Mouse (Mus musculus) neural tube, embryonic 12.5 days (tissue): ENCODE measurements around the gene Mapk8ip1. TPM values are rescaled to one million over a fixed set of nuclear protein-coding genes. Genes with fewer than 3 reads are reported as not detected.

ENCODE experiments used
- ATAC-seq: fragments of 200-750 bp; cut with Nextera tagmentation; 2 replicates; pipeline ENCODE4 v1.8.0; 2017; ENCODE audit warnings: low read depth, mild to moderate bottlenecking, moderate TSS enrichment, moderate library complexity; ENCODE audit not compliant: low FRiP score
- H3K27ac ChIP-seq: fragments of 300-500 bp; sonication (generic); 2 replicates; pipeline ENCODE4 v1.5.1; 2016
- H3K27me3 ChIP-seq: fragments of 300-500 bp; sonication (generic); replicated peaks from 2 replicates; pipeline ENCODE4 v1.6.1; 2016; ENCODE audit warnings: mild to moderate bottlenecking
- H3K36me3 ChIP-seq: fragments of 300-500 bp; sonication (generic); 2 replicates; pipeline ENCODE4 v1.6.1; 2016; ENCODE audit warnings: mild to moderate bottlenecking
- H3K4me1 ChIP-seq: fragments of 300-500 bp; sonication (generic); 2 replicates; pipeline ENCODE4 v1.6.1; 2016
- H3K4me2 ChIP-seq: fragments of 300-500 bp; sonication (generic); replicated peaks from 2 replicates; pipeline ENCODE4 v1.6.1; 2016; ENCODE audit warnings: mild to moderate bottlenecking
- H3K4me3 ChIP-seq: fragments of 300-500 bp; sonication (generic); 2 replicates; pipeline ENCODE4 v1.5.1; 2016
- H3K9ac ChIP-seq: fragments of 300-500 bp; sonication (generic); 2 replicates; pipeline ENCODE4 v1.6.1; 2016; ENCODE audit warnings: mild to moderate bottlenecking
- H3K9me3 ChIP-seq: fragments of 300-500 bp; sonication (generic); 2 replicates; pipeline ENCODE4 v1.6.1; 2016; ENCODE audit warnings: mild to moderate bottlenecking
- WGBS: fragments of 180-500 bp; shearing (Covaris S2); methylation state at CpG from one replicate; pipeline ENCODE4 v1.1.7; 2016; 5-methylcytosine and 5-hydroxymethylcytosine counted together
- polyA plus RNA-seq: library from polyadenylated mRNA; unstranded; fragments of >200 nt; fragmentation: Nextera tagmentation; extraction: Ambion mirVana; gene quantifications from 2 replicates; pipeline ENCODE4 v1.2.1, GENCODE M21; 2016

Mapk8ip1 gene
- polyA plus RNA-seq, 1 experiment from 2014 or later: 154 TPM

GRCm38 (mm10) chr2:92362571-92363228, 38.4 kb downstream of the Mapk8ip1 start:
- Histone ChIP-seq H3K27ac (no peak overlapping the region), H3K36me3 (peaks cover 49% of the 10 kb centered on the region), H3K9ac (no peak overlapping the region), H3K27me3 (no peaks in the 10 kb centered on the region), H3K4me2 (no peak overlapping the region), H3K4me3 (no peak overlapping the region), H3K9me3 (no peaks in the 10 kb centered on the region), H3K4me1 (peaks cover 3% of the 10 kb centered on the region; the same call in 1 of the 2 replicates)
- ATAC-seq: no peak
- 94% methylated on average over 6 of the region's 6 CpGs for WGBS

GRCm38 (mm10) chr2:92361795-92362194, 39.3 kb downstream of the Mapk8ip1 start:
- Histone ChIP-seq H3K9ac (no peak overlapping the region), H3K4me1 (peaks cover 3% of the 10 kb centered on the region; the same call in 1 of the 2 replicates), H3K36me3 (peaks cover 56% of the 10 kb centered on the region), H3K27me3 (no peaks in the 10 kb centered on the region), H3K4me3 (no peak overlapping the region), H3K27ac (no peak overlapping the region), H3K9me3 (no peaks in the 10 kb centered on the region), H3K4me2 (no peak overlapping the region)
- no peak for ATAC-seq
- WGBS: 90% methylated on average over 8 of the region's 8 CpGs

GRCm38 (mm10) chr2:92360893-92361292, 40.2 kb downstream of the Mapk8ip1 start:
- no peak overlapping the region for H3K4me3 ChIP-seq
- WGBS: 19% methylated on average over 12 of the region's 12 CpGs

GRCm38 (mm10) chr2:92360186-92360823, 40.8 kb downstream of the Mapk8ip1 start:
- Histone ChIP-seq H3K27me3 (no peaks in the 10 kb centered on the region), H3K4me2 (no peak overlapping the region), H3K9me3 (no peaks in the 10 kb centered on the region), H3K27ac (0 out of 2 replicates have a peak overlapping the region, but pooled peaks have one; percentile 5), H3K36me3 (peaks cover 57% of the 10 kb centered on the region), H3K9ac (no peak overlapping the region), H3K4me1 (peaks cover 3% of the 10 kb centered on the region; the same call in 1 of the 2 replicates), H3K4me3 (no peak overlapping the region)
- peak; percentile 63 for ATAC-seq
- WGBS: 64% methylated on average over 25 of the region's 25 CpGs

More at GRCm38 (mm10) chr2:92360893-92361292, 40.2 kb downstream of the Mapk8ip1 start:
- Histone ChIP-seq H3K9ac (no peak overlapping the region), H3K4me2 (no peak overlapping the region), H3K27ac (no peak overlapping the region), H3K27me3 (no peaks in the 10 kb centered on the region), H3K36me3 (peaks cover 57% of the 10 kb centered on the region), H3K4me1 (peaks cover 3% of the 10 kb centered on the region; the same call in 1 of the 2 replicates), H3K9me3 (no peaks in the 10 kb centered on the region)
- ATAC-seq: peak; percentile 30

- H3K36me3 ChIP-seq: peaks cover 57% of the 10 kb centered on the region
- H3K27ac ChIP-seq: no peak overlapping the region
- H3K4me3 ChIP-seq: no peak overlapping the region
- no peaks in the 10 kb centered on the region for H3K27me3 ChIP-seq
- H3K9me3 ChIP-seq: no peaks in the 10 kb centered on the region
- no peak overlapping the region for H3K4me2 ChIP-seq
- no peak for ATAC-seq
- WGBS: 95% methylated on average over 2 of the region's 2 CpGs
- peaks cover 3% of the 10 kb centered on the region; the same call in 1 of the 2 replicates for H3K4me1 ChIP-seq
- H3K9ac ChIP-seq: no peak overlapping the region
Measured at GRCm38 (mm10) chr2:92359301-92359700, 41.8 kb downstream of the Mapk8ip1 start.

- no peak for ATAC-seq
- Histone ChIP-seq H3K9ac (no peak overlapping the region), H3K4me2 (no peak overlapping the region), H3K9me3 (no peaks in the 10 kb centered on the region), H3K36me3 (peaks cover 57% of the 10 kb centered on the region), H3K4me1 (no peaks in the 10 kb centered on the region), H3K27ac (no peak overlapping the region), H3K27me3 (no peaks in the 10 kb centered on the region), H3K4me3 (no peak overlapping the region)
- WGBS: 71% methylated on average over 6 of the region's 6 CpGs
Measured at GRCm38 (mm10) chr2:92354224-92354623, 46.8 kb downstream of the Mapk8ip1 start.

GRCm38 (mm10) chr2:92353402-92353801, 47.7 kb downstream of the Mapk8ip1 start:
- H3K4me2 ChIP-seq: no peak overlapping the region
- no peak overlapping the region for H3K9ac ChIP-seq
- no peaks in the 10 kb centered on the region for H3K27me3 ChIP-seq
- H3K4me3 ChIP-seq: no peak overlapping the region
- H3K27ac ChIP-seq: no peak overlapping the region
- H3K9me3 ChIP-seq: no peaks in the 10 kb centered on the region
- WGBS: 48% methylated on average over 5 of the region's 5 CpGs
- H3K4me1 ChIP-seq: no peaks in the 10 kb centered on the region
- no peak for ATAC-seq
- peaks cover 57% of the 10 kb centered on the region for H3K36me3 ChIP-seq

GRCm38 (mm10) chr2:92350686-92351085, 50.4 kb downstream of the Mapk8ip1 start:
- no peaks in the 10 kb centered on the region for H3K27me3 ChIP-seq
- WGBS: 72% methylated on average over 5 of the region's 5 CpGs
- H3K9me3 ChIP-seq: no peaks in the 10 kb centered on the region
- H3K4me1 ChIP-seq: no peaks in the 10 kb centered on the region
- no peak overlapping the region for H3K27ac ChIP-seq
- H3K9ac ChIP-seq: no peak overlapping the region
- no peak for ATAC-seq
- no peak overlapping the region for H3K4me3 ChIP-seq
- no peak overlapping the region for H3K4me2 ChIP-seq
- H3K36me3 ChIP-seq: peaks cover 55% of the 10 kb centered on the region

GRCm38 (mm10) chr2:92349589-92350425, 51.3 kb downstream of the Mapk8ip1 start:
- H3K4me2 ChIP-seq: no peak overlapping the region
- no peak for ATAC-seq
- no peak overlapping the region for H3K27ac ChIP-seq
- no peaks in the 10 kb centered on the region for H3K4me1 ChIP-seq
- H3K36me3 ChIP-seq: peaks cover 63% of the 10 kb centered on the region
- H3K4me3 ChIP-seq: no peak overlapping the region
- 75% methylated on average over 6 of the region's 6 CpGs for WGBS
- no peak overlapping the region for H3K9ac ChIP-seq
- H3K27me3 ChIP-seq: no peaks in the 10 kb centered on the region
- no peaks in the 10 kb centered on the region for H3K9me3 ChIP-seq

- no peaks in the 10 kb centered on the region for H3K27me3 ChIP-seq
- ATAC-seq: no peak
- no peak overlapping the region for H3K4me2 ChIP-seq
- 90% methylated on average over 2 of the region's 2 CpGs for WGBS
- peaks cover 61% of the 10 kb centered on the region for H3K36me3 ChIP-seq
- H3K27ac ChIP-seq: no peak overlapping the region
- no peaks in the 10 kb centered on the region for H3K9me3 ChIP-seq
- no peak overlapping the region for H3K9ac ChIP-seq
- no peak overlapping the region for H3K4me3 ChIP-seq
- H3K4me1 ChIP-seq: no peaks in the 10 kb centered on the region
Measured at GRCm38 (mm10) chr2:92347191-92347590, 53.9 kb downstream of the Mapk8ip1 start.

GRCm38 (mm10) chr2:92342418-92342817, 58.6 kb downstream of the Mapk8ip1 start:
- H3K4me3 ChIP-seq: no peak overlapping the region
- no peak overlapping the region for H3K27ac ChIP-seq
- no peak overlapping the region for H3K4me2 ChIP-seq
- no peak for ATAC-seq
- H3K4me1 ChIP-seq: no peaks in the 10 kb centered on the region
- H3K9ac ChIP-seq: no peak overlapping the region
- no peaks in the 10 kb centered on the region for H3K9me3 ChIP-seq
- H3K36me3 ChIP-seq: peaks cover 30% of the 10 kb centered on the region
- H3K27me3 ChIP-seq: no peaks in the 10 kb centered on the region
